Mouse (Mus musculus) thymus, postnatal 4 days (tissue): ENCODE measurements around the gene Slc27a3.
A peak's percentile ranks its signal among the peaks of the same experiment; 100 is the strongest.

Source experiments
- DNase-seq: peaks from one replicate; pipeline ENCODE4 v3.0.0; 2021

The Slc27a3 gene

GRCm38 (mm10) chr3:90388726-90389510, 820 bp downstream of the Slc27a3 start:
- DNase-seq: peak; percentile 52

GRCm38 (mm10) chr3:90388192-90388591, 1.5 kb downstream of the Slc27a3 start:
- no peak for DNase-seq

GRCm38 (mm10) chr3:90387483-90387882, 2.3 kb downstream of the Slc27a3 start:
- no peak for DNase-seq

- no peak for DNase-seq
These were observed 2.9 kb downstream of the Slc27a3 start for GRCm38 (mm10) chr3:90386817-90387216.

- no peak for DNase-seq
These were observed 4.8 kb downstream of the Slc27a3 start for GRCm38 (mm10) chr3:90384851-90385375.

GRCm38 (mm10) chr3:90383690-90384089, 6.0 kb downstream of the Slc27a3 start:
- no peak for DNase-seq

- no peak for DNase-seq
These were observed 8.0 kb downstream of the Slc27a3 start for GRCm38 (mm10) chr3:90381727-90382126.

GRCm38 (mm10) chr3:90378496-90378895, 11.2 kb downstream of the Slc27a3 start:
- no peak for DNase-seq

- DNase-seq: no peak
These were observed 13.5 kb downstream of the Slc27a3 start for GRCm38 (mm10) chr3:90376247-90376585.

GRCm38 (mm10) chr3:90375562-90376246, 14.0 kb downstream of the Slc27a3 start:
- no peak for DNase-seq

- no peak for DNase-seq
These were observed 15.4 kb downstream of the Slc27a3 start for GRCm38 (mm10) chr3:90374368-90374767.

- peak; percentile 82 for DNase-seq
These were observed 16.2 kb downstream of the Slc27a3 start for GRCm38 (mm10) chr3:90373432-90374028.

- DNase-seq: peak; percentile 32
These were observed 16.9 kb downstream of the Slc27a3 start for GRCm38 (mm10) chr3:90372817-90373216.

GRCm38 (mm10) chr3:90371857-90372256, 17.9 kb downstream of the Slc27a3 start:
- no peak for DNase-seq

GRCm38 (mm10) chr3:90369041-90369440, 20.7 kb downstream of the Slc27a3 start:
- no peak for DNase-seq

- no peak for DNase-seq
These were observed 22.6 kb downstream of the Slc27a3 start for GRCm38 (mm10) chr3:90367001-90367632.

GRCm38 (mm10) chr3:90362346-90362745, 27.4 kb downstream of the Slc27a3 start:
- no peak for DNase-seq

GRCm38 (mm10) chr3:90361476-90361875, 28.3 kb downstream of the Slc27a3 start:
- no peak for DNase-seq

GRCm38 (mm10) chr3:90359230-90359629, 30.5 kb downstream of the Slc27a3 start:
- DNase-seq: no peak

- no peak for DNase-seq
These were observed 31.8 kb downstream of the Slc27a3 start for GRCm38 (mm10) chr3:90357959-90358358.

- no peak for DNase-seq
These were observed 41.9 kb downstream of the Slc27a3 start for GRCm38 (mm10) chr3:90347847-90348246.

- DNase-seq: peak; percentile 27
These were observed 46.9 kb downstream of the Slc27a3 start for GRCm38 (mm10) chr3:90342853-90343252.

GRCm38 (mm10) chr3:90340177-90340576, 49.6 kb downstream of the Slc27a3 start:
- DNase-seq: no peak
